Mouse (Mus musculus): ENCODE measurements around the gene Sec63. TPM values are rescaled to one million over a fixed set of nuclear protein-coding genes. Genes with fewer than 3 reads are reported as not detected.
A peak's percentile ranks its signal among the peaks of the same experiment; 100 is the strongest.

Sec63 gene
- polyA plus RNA-seq, 2 experiments = 22.6 to 48.9 TPM

DNA sequence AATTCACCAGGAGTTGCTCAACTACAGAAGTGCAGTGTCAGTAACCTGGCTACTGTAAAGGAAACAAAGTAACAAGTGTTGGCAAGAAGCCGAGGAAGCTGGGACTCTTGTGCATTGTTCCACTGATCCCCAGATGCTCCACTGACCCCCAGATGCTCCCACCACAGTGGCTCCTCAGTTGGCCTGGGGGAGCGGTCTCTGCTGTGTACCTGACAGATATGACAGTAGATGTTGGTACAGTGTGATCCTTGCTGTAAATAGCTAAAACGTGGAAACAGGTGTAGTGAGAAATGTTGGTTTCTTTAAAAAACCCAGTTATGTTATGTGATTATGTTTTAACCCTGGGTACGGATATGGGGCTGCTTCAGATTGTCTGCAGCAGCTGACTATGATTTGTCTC is 76.8 kb downstream of the Sec63 start:
- no peaks in the 10 kb centered on the region for H3K27me3 ChIP-seq (ENCODE audit: control insufficient read depth, insufficient read depth, low read length)
- H3K4me1 ChIP-seq (ENCODE audit: control insufficient read depth, insufficient read depth, low read length) = no peaks in the 10 kb centered on the region
- ATAC-seq (ENCODE audit: low FRiP score, low read depth) (no peak), DNase-seq (ENCODE audit: low spot score) (no peak)
- H3K4me3 ChIP-seq (replicated peaks; ENCODE audit: low read length) = no peak overlapping the region
- no peak overlapping the region for H3K27ac ChIP-seq (replicated peaks; ENCODE audit: low read depth, low read length)
- no peak for TF ChIP-seq POLR2A (IDR thresholded peaks at IDR 0.05; ENCODE audit: borderline replicate concordance, extremely low read depth, insufficient read depth, insufficient read length)
- no peak overlapping the region for H3K9ac ChIP-seq (ENCODE audit: low read depth, low read length, severe bottlenecking)
- no peaks in the 10 kb centered on the region for H3K9me3 ChIP-seq (ENCODE audit: control insufficient read depth, low read length)
- peaks cover 18% of the 10 kb centered on the region for H3K36me3 ChIP-seq (ENCODE audit: control insufficient read depth, insufficient read depth, low read length)
- no peak overlapping the region for H3K4me2 ChIP-seq (replicated peaks; ENCODE audit: low read depth, low read length, severe bottlenecking)
- WGBS = 86% methylated on average over 4 of the region's 4 CpGs

DNA sequence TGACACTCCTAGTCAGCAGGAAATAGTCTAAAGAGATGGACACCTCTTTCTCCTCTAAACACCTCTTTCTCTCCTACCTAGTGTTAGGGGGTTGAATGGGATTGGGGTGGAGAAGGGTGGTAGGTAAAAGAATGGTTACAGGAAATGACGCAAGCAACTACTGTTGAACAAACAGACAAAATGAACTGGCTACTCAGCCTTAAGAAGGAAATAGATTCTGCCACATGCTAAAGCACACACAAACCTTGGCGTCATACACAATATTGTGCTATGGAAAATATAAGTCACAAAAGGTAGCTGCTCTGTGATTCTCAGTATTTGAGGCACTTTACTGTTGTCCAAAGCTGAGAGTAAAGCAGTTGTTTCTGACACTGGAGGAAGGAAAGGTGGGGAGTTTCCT is 77.4 kb downstream of the Sec63 start:
- H3K36me3 ChIP-seq (ENCODE audit: control insufficient read depth, insufficient read depth, low read length) = peaks cover 11% of the 10 kb centered on the region
- DNase-seq (ENCODE audit: low spot score) (no peak), ATAC-seq (ENCODE audit: low FRiP score, low read depth) (no peak)
- no peak overlapping the region for H3K9ac ChIP-seq (ENCODE audit: low read depth, low read length, severe bottlenecking)
- no peaks in the 10 kb centered on the region for H3K4me1 ChIP-seq (ENCODE audit: control insufficient read depth, insufficient read depth, low read length)
- no peak overlapping the region for H3K27ac ChIP-seq (replicated peaks; ENCODE audit: low read depth, low read length)
- H3K27me3 ChIP-seq (ENCODE audit: control insufficient read depth, insufficient read depth, low read length) = no peaks in the 10 kb centered on the region
- TF ChIP-seq POLR2A (IDR thresholded peaks at IDR 0.05; ENCODE audit: borderline replicate concordance, extremely low read depth, insufficient read depth, insufficient read length) = no peak
- WGBS = 97% methylated on average over 2 of the region's 2 CpGs
- no peak overlapping the region for H3K4me2 ChIP-seq (replicated peaks; ENCODE audit: low read depth, low read length, severe bottlenecking)
- H3K4me3 ChIP-seq (replicated peaks; ENCODE audit: low read length) = no peak overlapping the region
- H3K9me3 ChIP-seq (ENCODE audit: control insufficient read depth, low read length) = no peaks in the 10 kb centered on the region

DNA sequence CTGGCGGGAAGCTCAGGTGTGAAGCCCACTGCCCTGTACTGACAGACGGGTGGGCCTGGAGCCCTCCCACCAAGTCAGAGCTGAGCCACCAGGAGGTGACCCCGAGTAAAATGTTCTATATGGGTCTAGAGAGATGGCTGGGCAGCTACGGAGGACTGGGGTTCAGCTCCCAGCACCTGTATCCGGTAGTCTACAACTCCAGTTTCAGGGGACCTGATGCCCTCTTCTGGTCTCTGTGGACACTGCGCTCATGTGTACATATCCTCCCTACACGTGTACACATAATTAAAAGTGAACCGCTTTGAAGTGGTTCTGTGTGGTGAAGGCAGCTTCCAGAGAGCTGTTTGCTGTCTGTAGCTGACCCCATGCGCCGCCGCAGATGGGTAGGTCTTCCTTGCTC is 78.7 kb downstream of the Sec63 start:
- WGBS = 94% methylated on average over 11 of the region's 11 CpGs
- H3K27me3 ChIP-seq (ENCODE audit: control insufficient read depth, insufficient read depth, low read length) = no peaks in the 10 kb centered on the region
- no peaks in the 10 kb centered on the region for H3K4me1 ChIP-seq (ENCODE audit: control insufficient read depth, insufficient read depth, low read length)
- H3K9ac ChIP-seq (ENCODE audit: low read depth, low read length, severe bottlenecking) = no peak overlapping the region
- H3K4me2 ChIP-seq (replicated peaks; ENCODE audit: low read depth, low read length, severe bottlenecking) = no peak overlapping the region
- TF ChIP-seq POLR2A (IDR thresholded peaks at IDR 0.05; ENCODE audit: borderline replicate concordance, extremely low read depth, insufficient read depth, insufficient read length) = no peak
- H3K27ac ChIP-seq (replicated peaks; ENCODE audit: low read depth, low read length) = no peak overlapping the region
- ATAC-seq (ENCODE audit: low FRiP score, low read depth) (no peak), DNase-seq (ENCODE audit: low spot score) (no peak)
- no peaks in the 10 kb centered on the region for H3K9me3 ChIP-seq (ENCODE audit: control insufficient read depth, low read length)
- no peak overlapping the region for H3K4me3 ChIP-seq (replicated peaks; ENCODE audit: low read length)
- H3K36me3 ChIP-seq (ENCODE audit: control insufficient read depth, insufficient read depth, low read length) = peaks cover 7% of the 10 kb centered on the region; the same call in 1 of the 2 replicates

DNA sequence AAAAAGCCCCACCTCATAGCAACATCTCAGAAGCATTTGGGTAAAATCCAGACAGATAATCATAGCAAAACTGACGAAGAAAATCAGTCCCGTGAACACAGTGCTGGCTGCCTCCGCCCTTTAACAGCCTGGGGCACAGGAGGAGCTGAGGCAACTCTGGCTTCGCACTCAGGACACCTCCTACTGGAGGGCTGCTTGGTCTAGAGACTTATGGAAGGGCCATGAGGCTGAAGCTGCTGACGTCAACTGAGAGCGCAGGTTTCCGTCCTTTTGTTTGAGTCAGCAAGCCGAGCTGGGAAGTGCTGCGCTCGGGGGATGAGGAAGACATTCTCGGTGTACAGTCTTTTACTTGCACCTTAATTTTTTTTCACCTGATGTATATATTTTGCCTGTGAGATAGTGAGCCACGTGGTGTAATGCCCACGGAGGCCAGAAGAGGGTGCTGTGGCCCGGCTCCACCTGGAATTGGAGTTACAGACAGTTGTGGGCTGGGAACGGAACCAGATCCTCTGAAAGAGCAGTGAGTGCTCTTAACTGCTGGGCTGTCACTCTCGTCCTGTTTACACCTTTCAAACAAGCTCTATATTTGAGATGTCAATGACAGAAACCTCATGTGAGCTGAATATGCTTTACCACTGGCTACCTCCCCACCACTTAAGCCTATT is 80.4 kb downstream of the Sec63 start:
- no peak overlapping the region for H3K27ac ChIP-seq (replicated peaks; ENCODE audit: low read depth, low read length)
- peaks cover 6% of the 10 kb centered on the region; the same call in 1 of the 2 replicates for H3K36me3 ChIP-seq (ENCODE audit: control insufficient read depth, insufficient read depth, low read length)
- H3K4me3 ChIP-seq (replicated peaks; ENCODE audit: low read length) = no peak overlapping the region
- no peak for TF ChIP-seq POLR2A (IDR thresholded peaks at IDR 0.05; ENCODE audit: borderline replicate concordance, extremely low read depth, insufficient read depth, insufficient read length)
- DNase-seq (ENCODE audit: low spot score) (no peak), ATAC-seq (ENCODE audit: low FRiP score, low read depth) (no peak)
- no peaks in the 10 kb centered on the region for H3K9me3 ChIP-seq (ENCODE audit: control insufficient read depth, low read length)
- no peaks in the 10 kb centered on the region for H3K27me3 ChIP-seq (ENCODE audit: control insufficient read depth, insufficient read depth, low read length)
- WGBS = 67% methylated on average over 16 of the region's 16 CpGs
- H3K9ac ChIP-seq (ENCODE audit: low read depth, low read length, severe bottlenecking) = no peak overlapping the region
- no peak overlapping the region for H3K4me2 ChIP-seq (replicated peaks; ENCODE audit: low read depth, low read length, severe bottlenecking)
- no peaks in the 10 kb centered on the region for H3K4me1 ChIP-seq (ENCODE audit: control insufficient read depth, insufficient read depth, low read length)

DNA sequence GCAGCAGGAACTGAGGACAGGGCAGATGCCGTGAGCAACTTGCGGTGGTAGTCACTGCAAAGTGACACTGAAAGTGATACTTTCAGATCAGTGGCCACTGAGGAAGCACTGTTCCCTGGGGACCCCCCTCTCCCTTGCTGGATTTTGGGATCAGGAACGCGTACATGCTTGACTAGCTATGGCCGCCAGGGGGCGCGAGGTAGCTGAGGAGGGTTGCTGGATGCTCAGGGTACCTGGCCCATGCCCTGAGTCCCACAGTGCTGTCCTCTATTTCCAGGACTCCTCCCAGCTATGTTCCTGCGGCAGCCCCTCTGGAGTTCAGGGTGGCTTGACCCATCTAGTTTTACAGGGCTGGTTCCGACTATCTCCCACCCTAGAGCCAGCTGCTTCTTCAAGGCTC is 81.1 kb downstream of the Sec63 start:
- no peak overlapping the region for H3K4me3 ChIP-seq (replicated peaks; ENCODE audit: low read length)
- no peaks in the 10 kb centered on the region for H3K9me3 ChIP-seq (ENCODE audit: control insufficient read depth, low read length)
- peak; percentile 77 for DNase-seq (ENCODE audit: low spot score)
- peaks cover under 1% of the 10 kb centered on the region; the same call in 1 of the 2 replicates for H3K36me3 ChIP-seq (ENCODE audit: control insufficient read depth, insufficient read depth, low read length)
- no peak for TF ChIP-seq POLR2A (IDR thresholded peaks at IDR 0.05; ENCODE audit: borderline replicate concordance, extremely low read depth, insufficient read depth, insufficient read length)
- H3K27ac ChIP-seq (replicated peaks; ENCODE audit: low read depth, low read length) = no peak overlapping the region
- H3K4me2 ChIP-seq (replicated peaks; ENCODE audit: low read depth, low read length, severe bottlenecking) = no peak overlapping the region
- WGBS = 13% methylated on average over 9 of the region's 9 CpGs
- no peak overlapping the region for H3K9ac ChIP-seq (ENCODE audit: low read depth, low read length, severe bottlenecking)
- no peaks in the 10 kb centered on the region for H3K27me3 ChIP-seq (ENCODE audit: control insufficient read depth, insufficient read depth, low read length)
- ATAC-seq (ENCODE audit: low FRiP score, low read depth) = peak; percentile 52; the same call in 1 of the 2 replicates
- no peaks in the 10 kb centered on the region for H3K4me1 ChIP-seq (ENCODE audit: control insufficient read depth, insufficient read depth, low read length)

Data from limb, embryonic 14.5 days (tissue).